Mouse (Mus musculus) midbrain, embryonic 13.5 days (tissue): Measurements from ENCODE around the gene Sirt7. TPM values are rescaled to one million over a fixed set of nuclear protein-coding genes. Genes with fewer than 3 reads are reported as not detected.
A peak's percentile ranks its signal among the peaks of the same experiment; 100 is the strongest.

Experiments
- ATAC-seq: fragments of 200-750 bp; cut with Nextera tagmentation; 2 replicates; pipeline ENCODE4 v1.8.0; 2017; ENCODE audit warnings: mild to moderate bottlenecking, moderate TSS enrichment, moderate library complexity
- H3K27ac ChIP-seq: fragments of 300-500 bp; sonication (generic); 2 replicates; pipeline ENCODE4 v1.5.1; 2015; ENCODE audit warnings: inconsistent platforms, mild to moderate bottlenecking, moderate library complexity
- H3K27me3 ChIP-seq: fragments of 300-500 bp; sonication (generic); 2 replicates; pipeline ENCODE4 v1.6.1; 2015; ENCODE audit warnings: mild to moderate bottlenecking, inconsistent platforms
- H3K36me3 ChIP-seq: fragments of 300-500 bp; sonication (generic); 2 replicates; pipeline ENCODE4 v1.6.1; 2015; ENCODE audit warnings: mild to moderate bottlenecking, inconsistent platforms
- H3K4me1 ChIP-seq: fragments of 300-500 bp; sonication (generic); replicated peaks from 2 replicates; pipeline ENCODE4 v1.6.1; 2015; ENCODE audit warnings: inconsistent platforms
- H3K4me2 ChIP-seq: fragments of 300-500 bp; sonication (generic); replicated peaks from 2 replicates; pipeline ENCODE4 v1.6.1; 2015; ENCODE audit warnings: moderate library complexity, mild to moderate bottlenecking, inconsistent platforms
- H3K4me3 ChIP-seq: fragments of 300-500 bp; sonication (generic); replicated peaks from 2 replicates; pipeline ENCODE4 v1.5.1; 2015; ENCODE audit warnings: mild to moderate bottlenecking, inconsistent platforms
- H3K9ac ChIP-seq: fragments of 300-500 bp; sonication (generic); replicated peaks from 2 replicates; pipeline ENCODE4 v1.6.1; 2015; ENCODE audit warnings: mild to moderate bottlenecking, inconsistent platforms
- H3K9me3 ChIP-seq: fragments of 300-500 bp; sonication (generic); 2 replicates; pipeline ENCODE4 v1.6.1; 2016; ENCODE audit warnings: mild to moderate bottlenecking, inconsistent platforms
- WGBS: fragments of 180-500 bp; shearing (Covaris S2); methylation state at CpG from one replicate; pipeline ENCODE4 v1.1.7; 2015; 5-methylcytosine and 5-hydroxymethylcytosine counted together
- polyA plus RNA-seq: library from polyadenylated mRNA; unstranded; fragments of >200 nt; fragmentation: Nextera tagmentation; extraction: Ambion mirVana; gene quantifications from 2 replicates; pipeline ENCODE4 v1.2.1, GENCODE M21; 2015

The Sirt7 gene
- polyA plus RNA-seq, 1 experiment from 2014 or later, result 51.3 TPM

- Histone ChIP-seq H3K4me2 (no peak overlapping the region), H3K27ac (no peak overlapping the region), H3K9ac (no peak overlapping the region), H3K27me3 (peaks cover 8% of the 10 kb centered on the region; the same call in 1 of the 2 replicates), H3K9me3 (no peaks in the 10 kb centered on the region), H3K4me1 (peaks cover 30% of the 10 kb centered on the region), H3K36me3 (peaks cover 71% of the 10 kb centered on the region), H3K4me3 (no peak overlapping the region)
- ATAC-seq, result no peak
- WGBS, result 84% methylated on average over 8 of the region's 8 CpGs
These were observed 11.1 kb downstream of the Sirt7 start for GRCm38 (mm10) chr11:120613976-120614375.

GRCm38 (mm10) chr11:120613481-120613972 lies 11.5 kb downstream of the Sirt7 start:
- H3K9me3 ChIP-seq, result no peaks in the 10 kb centered on the region
- no peak overlapping the region for H3K4me3 ChIP-seq
- no peak overlapping the region for H3K27ac ChIP-seq
- H3K36me3 ChIP-seq, result peaks cover 66% of the 10 kb centered on the region
- H3K9ac ChIP-seq, result no peak overlapping the region
- WGBS, result 89% methylated on average over 10 of the region's 10 CpGs
- H3K4me1 ChIP-seq, result peaks cover 35% of the 10 kb centered on the region
- no peak for ATAC-seq
- no peak overlapping the region for H3K4me2 ChIP-seq
- peaks cover 12% of the 10 kb centered on the region; the same call in 1 of the 2 replicates for H3K27me3 ChIP-seq

GRCm38 (mm10) chr11:120612763-120613162 lies 12.3 kb downstream of the Sirt7 start:
- Histone ChIP-seq H3K27ac (no peak overlapping the region), H3K27me3 (peaks cover 17% of the 10 kb centered on the region; the same call in 1 of the 2 replicates), H3K9me3 (no peaks in the 10 kb centered on the region), H3K4me3 (no peak overlapping the region), H3K4me2 (no peak overlapping the region), H3K36me3 (peaks cover 61% of the 10 kb centered on the region), H3K9ac (no peak overlapping the region), H3K4me1 (peaks cover 43% of the 10 kb centered on the region)
- 54% methylated on average over 6 of the region's 6 CpGs for WGBS
- peak; percentile 18; the same call in 1 of the 2 replicates for ATAC-seq

GRCm38 (mm10) chr11:120610477-120611046 lies 14.5 kb downstream of the Sirt7 start:
- Histone ChIP-seq H3K36me3 (peaks cover 75% of the 10 kb centered on the region), H3K4me1 (peaks cover 27% of the 10 kb centered on the region)

GRCm38 (mm10) chr11:120609250-120609649 lies 15.8 kb downstream of the Sirt7 start:
- H3K9ac ChIP-seq, result no peak overlapping the region
- H3K27me3 ChIP-seq, result peaks cover 17% of the 10 kb centered on the region; the same call in 1 of the 2 replicates
- no peak for ATAC-seq
- 32% methylated on average over 8 of the region's 8 CpGs for WGBS
- no peak overlapping the region for H3K4me2 ChIP-seq
- H3K4me1 ChIP-seq, result peaks cover 20% of the 10 kb centered on the region
- H3K9me3 ChIP-seq, result no peaks in the 10 kb centered on the region
- H3K36me3 ChIP-seq, result peaks cover 78% of the 10 kb centered on the region
- no peak overlapping the region for H3K4me3 ChIP-seq
- no peak overlapping the region for H3K27ac ChIP-seq

More at GRCm38 (mm10) chr11:120610477-120611046, 14.5 kb downstream of the Sirt7 start:
- H3K4me3 ChIP-seq, result no peak overlapping the region
- no peaks in the 10 kb centered on the region for H3K9me3 ChIP-seq
- no peak overlapping the region for H3K27ac ChIP-seq
- no peak for ATAC-seq
- no peak overlapping the region for H3K9ac ChIP-seq
- H3K4me2 ChIP-seq, result no peak overlapping the region
- WGBS, result 76% methylated on average over 9 of the region's 9 CpGs
- peaks cover 17% of the 10 kb centered on the region; the same call in 1 of the 2 replicates for H3K27me3 ChIP-seq

- peak within 1 kb of the TSS; percentile 43 for H3K4me2 ChIP-seq
- peak within 1 kb of the TSS; percentile 54 for H3K9ac ChIP-seq
- H3K27me3 ChIP-seq, result peaks cover 17% of the 10 kb centered on the region; the same call in 1 of the 2 replicates
- peaks cover 18% of the 10 kb centered on the region for H3K4me1 ChIP-seq
- peaks cover 78% of the 10 kb centered on the region for H3K36me3 ChIP-seq
- WGBS, result 7% methylated on average over 45 of the region's 45 CpGs
- peak within 1 kb of the TSS; percentile 20; the same call in 1 of the 2 replicates for H3K4me3 ChIP-seq
- no peaks in the 10 kb centered on the region for H3K9me3 ChIP-seq
- ATAC-seq, result 0 out of 2 replicates have a peak, but pooled peaks have one; percentile 19
- H3K27ac ChIP-seq, result no peak within 1 kb of the TSS
These were observed 16.6 kb downstream of the Sirt7 start, which contains the start of gene Npb for GRCm38 (mm10) chr11:120608241-120609034. TSS of gene Npb (plus strand) at chr11:120608477.

GRCm38 (mm10) chr11:120606764-120607163 lies 18.3 kb downstream of the Sirt7 start:
- Histone ChIP-seq H3K4me1 (peaks cover 18% of the 10 kb centered on the region), H3K9ac (no peak overlapping the region), H3K4me3 (no peak overlapping the region), H3K4me2 (no peak overlapping the region), H3K9me3 (no peaks in the 10 kb centered on the region), H3K27ac (no peak overlapping the region), H3K27me3 (peaks cover 17% of the 10 kb centered on the region; the same call in 1 of the 2 replicates), H3K36me3 (peaks cover 78% of the 10 kb centered on the region)
- no peak for ATAC-seq
- WGBS, result 79% methylated on average over 4 of the region's 4 CpGs

GRCm38 (mm10) chr11:120605667-120606066 lies 19.4 kb downstream of the Sirt7 start:
- Histone ChIP-seq H3K27ac (no peak overlapping the region), H3K4me2 (no peak overlapping the region), H3K9ac (no peak overlapping the region), H3K4me3 (no peak overlapping the region), H3K36me3 (peaks cover 76% of the 10 kb centered on the region), H3K4me1 (peaks cover 18% of the 10 kb centered on the region), H3K27me3 (peaks cover 17% of the 10 kb centered on the region; the same call in 1 of the 2 replicates), H3K9me3 (no peaks in the 10 kb centered on the region)
- ATAC-seq, result no peak
- WGBS, result 94% methylated on average over 7 of the region's 7 CpGs

GRCm38 (mm10) chr11:120603545-120603944 lies 21.5 kb downstream of the Sirt7 start:
- 77% methylated on average over 2 of the region's 2 CpGs for WGBS
- Histone ChIP-seq H3K36me3 (peaks cover 63% of the 10 kb centered on the region), H3K4me1 (peaks cover 25% of the 10 kb centered on the region), H3K9ac (no peak overlapping the region), H3K9me3 (no peaks in the 10 kb centered on the region), H3K4me2 (no peak overlapping the region), H3K27me3 (0 out of 2 replicates have a peak, but pooled peaks cover 5% of the 10 kb centered on the region), H3K27ac (no peak overlapping the region), H3K4me3 (no peak overlapping the region)
- ATAC-seq, result no peak

GRCm38 (mm10) chr11:120600716-120601115 lies 24.3 kb downstream of the Sirt7 start:
- Histone ChIP-seq H3K27me3 (no peaks in the 10 kb centered on the region), H3K27ac (no peak overlapping the region), H3K4me1 (peaks cover 31% of the 10 kb centered on the region), H3K9me3 (no peaks in the 10 kb centered on the region), H3K36me3 (peaks cover 64% of the 10 kb centered on the region), H3K4me3 (no peak overlapping the region), H3K4me2 (no peak overlapping the region), H3K9ac (no peak overlapping the region)
- no peak for ATAC-seq
- WGBS, result 95% methylated on average over 3 of the region's 3 CpGs

- Histone ChIP-seq H3K36me3 (peaks cover 62% of the 10 kb centered on the region), H3K27me3 (no peaks in the 10 kb centered on the region), H3K9ac (peak overlapping the region; percentile 99), H3K9me3 (no peaks in the 10 kb centered on the region), H3K4me3 (peak overlapping the region; percentile 99), H3K4me1 (peaks cover 31% of the 10 kb centered on the region), H3K27ac (no peak overlapping the region), H3K4me2 (peak overlapping the region; percentile 65)
- no peak for ATAC-seq
- 50% methylated on average over 17 of the region's 17 CpGs for WGBS
These were observed 26.0 kb downstream of the Sirt7 start for GRCm38 (mm10) chr11:120598990-120599549.
